23 mouse cellular contexts compared by ENCODE assay signal in the genomic region with DNA sequence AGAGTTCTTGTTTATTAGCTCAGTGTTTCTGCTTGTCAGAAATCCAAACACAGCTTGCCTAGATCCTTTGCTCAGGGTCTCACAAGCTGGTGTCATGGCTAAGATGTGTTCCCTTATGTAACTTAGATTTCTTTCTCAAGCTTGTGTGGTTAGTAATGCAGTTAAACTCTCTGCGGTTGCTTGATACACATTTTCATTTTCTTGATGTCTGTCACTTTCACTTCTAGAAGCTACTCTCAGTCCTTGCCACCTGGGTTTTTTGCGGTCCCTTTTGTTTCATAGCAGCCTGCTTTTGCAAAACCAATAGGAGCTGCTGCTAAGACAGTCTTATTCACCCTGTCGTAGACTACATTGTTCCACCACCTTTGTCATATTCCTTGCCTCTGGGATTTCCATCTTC. TPM values are rescaled to one million over a fixed set of nuclear protein-coding genes. Genes with fewer than 3 reads are reported as not detected.
DNase-seq lines count a peak whose midpoint lies in the region; ATAC-seq and TF ChIP-seq lines count a peak whose summit lies in the region.
"Had no signal": no experiment of that assay in that cellular context is flagged by ENCODE, and none has a peak within 500 bp of the region (broad histone marks: within the 10 kb centered on the region; RNA-seq: fewer than 3 reads in every experiment).

No protein-coding gene starts in this region.

- H3K9ac ChIP-seq in midbrain, embryonic 16.5 days (ENCODE audit: low read depth, low read length) = no peak overlapping the region
- H3K9ac ChIP-seq: embryonic facial prominence, embryonic 13.5 days; liver, postnatal 0 days; midbrain, embryonic 15.5 days had no signal

- no peaks in the 10 kb centered on the region for H3K27me3 ChIP-seq in spleen, adult 2 months (ENCODE audit: control insufficient read depth, insufficient read depth, low read length)
- H3K27me3 ChIP-seq in midbrain, embryonic 16.5 days (ENCODE audit: control insufficient read depth, insufficient read depth, low read depth, low read length) = no peaks in the 10 kb centered on the region
- H3K27me3 ChIP-seq: embryonic facial prominence, embryonic 13.5 days; megakaryocyte, embryonic 14.5 days; midbrain, embryonic 15.5 days had no signal

- H3K9me3 ChIP-seq in midbrain, embryonic 16.5 days (replicated peaks; ENCODE audit: control insufficient read depth, low read length, poor library complexity, severe bottlenecking) = no peaks in the 10 kb centered on the region
- H3K9me3 ChIP-seq: embryonic facial prominence, embryonic 13.5 days; heart, embryonic 10.5 days; hindbrain, embryonic 10.5 days; limb, embryonic 10.5 days; megakaryocyte, embryonic 14.5 days; midbrain, embryonic 15.5 days had no signal

- H3K36me3 ChIP-seq in spleen, adult 2 months (ENCODE audit: control insufficient read depth, insufficient read depth, low read length) = peaks cover 14% of the 10 kb centered on the region
- H3K36me3 ChIP-seq in midbrain, embryonic 16.5 days (ENCODE audit: control insufficient read depth, insufficient read depth, low read length) = no peaks in the 10 kb centered on the region; the same call in 1 of the 2 replicates

- no peak overlapping the region for H3K4me3 ChIP-seq in spleen, adult 2 months (ENCODE audit: extremely low read depth, insufficient read depth, insufficient read length)
- H3K4me3 ChIP-seq in midbrain, embryonic 16.5 days (ENCODE audit: low read depth, low read length) = no peak overlapping the region
- H3K4me3 ChIP-seq: embryonic facial prominence, embryonic 13.5 days; heart, embryonic 10.5 days; hindbrain, embryonic 10.5 days; limb, embryonic 10.5 days; megakaryocyte, embryonic 14.5 days; midbrain, embryonic 15.5 days had no signal

- TF ChIP-seq POLR2A in spleen, adult 2 months (IDR thresholded peaks at IDR 0.05; ENCODE audit: low read depth, low read length) = no peak

- ATAC-seq in midbrain, embryonic 16.5 days = no peak
- ATAC-seq: forebrain, embryonic 14.5 days; liver, postnatal 0 days; midbrain, embryonic 15.5 days had no signal

- WGBS in spleen, adult 2 months = 35% methylated on average over 3 of the region's 3 CpGs
- WGBS in midbrain, embryonic 16.5 days = 79% methylated on average over 3 of the region's 3 CpGs

- TF ChIP-seq CTCF in spleen, adult 2 months (IDR thresholded peaks at IDR 0.05; ENCODE audit: extremely low read depth, insufficient read depth, insufficient read length, insufficient replicate concordance) = no peak

- H3K4me2 ChIP-seq in midbrain, embryonic 16.5 days (ENCODE audit: low read length) = no peak overlapping the region
- H3K4me2 ChIP-seq: embryonic facial prominence, embryonic 13.5 days; midbrain, embryonic 15.5 days had no signal

- 0 out of 2 replicates have a peak overlapping the region, but pooled peaks have one; percentile 36 for H3K27ac ChIP-seq in spleen, adult 2 months (ENCODE audit: insufficient read depth, low read length)
- no peak overlapping the region for H3K27ac ChIP-seq in midbrain, embryonic 16.5 days (ENCODE audit: low read length)
- H3K27ac ChIP-seq: embryonic facial prominence, embryonic 13.5 days; heart, embryonic 10.5 days; hindbrain, embryonic 10.5 days; limb, embryonic 10.5 days; midbrain, embryonic 15.5 days had no signal

- DNase-seq in spleen, adult 2 months (ENCODE audit: low read depth in 1 of 2, low spot score in 2 of 2) = no peak
- no peak for DNase-seq in spleen, adult 12 weeks (ENCODE audit: low spot score)
- DNase-seq in induced T-regulatory cell, adult 2 months (ENCODE audit: low read depth) = peak; percentile 58
- peak; percentile 10 to 25 for DNase-seq in thymus, adult 18-20 months
- no peak for DNase-seq in c-Kit-positive CD71-positive TER-119-positive erythroid progenitor cells, embryonic 14.5 days (ENCODE audit: low spot score)
- DNase-seq in embryo, embryonic 9.5 days (ENCODE audit: extremely low spot score) = no peak
- DNase-seq in B cell, adult 2 months = no peak
- DNase-seq: adrenal gland, postnatal 10 days; cerebellum, adult 11-12 months; kidney, adult 9 months; kidney, postnatal 25 days; liver, postnatal 0 days; lung, postnatal 10 days had no signal

- peaks cover 6% of the 10 kb centered on the region; the same call in 1 of the 2 replicates for H3K4me1 ChIP-seq in spleen, adult 2 months (ENCODE audit: control insufficient read depth, insufficient read depth, insufficient read length)
- peaks cover 8% of the 10 kb centered on the region for H3K4me1 ChIP-seq in midbrain, embryonic 16.5 days (ENCODE audit: control insufficient read depth, insufficient read depth, low read length)
- H3K4me1 ChIP-seq: limb, embryonic 10.5 days had no signal

RNA-seq across cellular contexts. Expression of gene Zdhhc13, which starts 6.3 kb away (rescaled TPM):
- 6.9 and 7.5 TPM in 2 replicates for polyA plus RNA-seq in spleen, adult 2 months (2012; rRNA removed)
- 38.8 and 40.9 TPM in 2 replicates for polyA plus RNA-seq in midbrain, embryonic 16.5 days (2015; fragmentation: Nextera tagmentation; extraction: Ambion mirVana)

RNA-seq across cellular contexts. Expression of gene Csrp3, which starts 52.7 kb away (rescaled TPM):
- polyA plus RNA-seq in spleen, adult 2 months (2012; rRNA removed) = 0.07 TPM in 1 of 2 replicates, not detected in the other
- 0.25 TPM in 1 of 2 replicates, not detected in the other for polyA plus RNA-seq in midbrain, embryonic 16.5 days (2015; fragmentation: Nextera tagmentation; extraction: Ambion mirVana)
- polyA plus RNA-seq: brain, embryonic 14.5 days; cortical plate, adult 2 months; forebrain, embryonic 14.5 days; hindbrain, embryonic 10.5 days had no signal

Comparison
In these comparisons a context has a peak if more than half of its experiments do, and no peak if none do; other contexts are left out.
1. DNase-seq: peak in induced T-regulatory cell, adult 2 months (single experiment) and thymus, adult 18-20 months (2 of 2); none in spleen, adult 2 months (0 of 2), spleen, adult 12 weeks (single experiment), c-Kit-positive CD71-positive TER-119-positive erythroid progenitor cells, embryonic 14.5 days (single experiment), embryo, embryonic 9.5 days (single experiment) and B cell, adult 2 months (0 of 2).